Mouse (Mus musculus) forebrain, postnatal 0 days (tissue): ENCODE measurements around the gene Fam120b. TPM values are rescaled to one million over a fixed set of nuclear protein-coding genes. Genes with fewer than 3 reads are reported as not detected.

Experiments used
- ATAC-seq: fragments of 200-750 bp; cut with Nextera tagmentation; 2 replicates; pipeline ENCODE4 v1.8.0; 2017; ENCODE audit warnings: mild to moderate bottlenecking, moderate library complexity
- DNase-seq: peaks from one replicate; pipeline ENCODE4 v3.0.0-alpha.2; 2015
- H3K27ac ChIP-seq: fragments of 300-500 bp; sonication (generic); 2 replicates; pipeline ENCODE4 v1.5.1; 2014; ENCODE audit warnings: low read depth, mild to moderate bottlenecking, antibody characterized with exemption, low read length, moderate library complexity, mixed read lengths
- H3K27me3 ChIP-seq: fragments of 300-500 bp; sonication (generic); 2 replicates; pipeline ENCODE4 v1.6.1; 2014; ENCODE audit warnings: mild to moderate bottlenecking, low read length, mixed read lengths; ENCODE audit not compliant: insufficient read depth
- H3K36me3 ChIP-seq: fragments of 300-500 bp; sonication (generic); 2 replicates; pipeline ENCODE4 v1.6.1; 2014; ENCODE audit warnings: mild to moderate bottlenecking, moderate library complexity; ENCODE audit not compliant: insufficient read depth
- H3K4me1 ChIP-seq: fragments of 300-500 bp; sonication (generic); 2 replicates; pipeline ENCODE4 v1.6.1; 2014; ENCODE audit warnings: antibody characterized with exemption; ENCODE audit not compliant: insufficient read depth
- H3K4me2 ChIP-seq: fragments of 300-500 bp; sonication (generic); 2 replicates; pipeline ENCODE4 v1.6.1; 2014; ENCODE audit warnings: low read depth, mild to moderate bottlenecking, moderate library complexity
- H3K4me3 ChIP-seq: fragments of 300-500 bp; sonication (generic); 2 replicates; pipeline ENCODE4 v1.5.1; 2014; ENCODE audit warnings: low read depth, low read length, mixed read lengths
- H3K9ac ChIP-seq: fragments of 300-500 bp; sonication (generic); 2 replicates; pipeline ENCODE4 v1.6.1; 2014; ENCODE audit warnings: mild to moderate bottlenecking
- H3K9me3 ChIP-seq: fragments of 300-500 bp; sonication (generic); 2 replicates; pipeline ENCODE4 v1.6.1; 2016; ENCODE audit warnings: low read length
- CTCF ChIP-seq: sonication (generic); IDR thresholded peaks from 2 replicates; pipeline ENCODE4 v1.5.1; 2016; ENCODE audit warnings: antibody characterized with exemption, control low read depth, low read depth
- WGBS: fragments of 180-500 bp; shearing (Covaris S2); extraction: QIAGEN DNeasy Blood & Tissue Kit; methylation state at CpG from one replicate; pipeline ENCODE4 v1.1.7; 2014; 5-methylcytosine and 5-hydroxymethylcytosine counted together
- polyA plus RNA-seq: library from polyadenylated mRNA; unstranded; fragments of >200 nt; fragmentation: Nextera tagmentation; extraction: Ambion mirVana; gene quantifications from 2 replicates; pipeline ENCODE4 v1.2.1, GENCODE M21; 2015
- total RNA-seq: library from RNA; depleted of rRNA; stranded (reverse); fragments of >200 nt; gene quantifications from 2 replicates; pipeline ENCODE4 v1.2.3, GENCODE M21; 2014

Gene Fam120b
- total and polyA plus RNA-seq, 2 experiments from 2014 or later: 36.3 to 43.8 TPM

DNA sequence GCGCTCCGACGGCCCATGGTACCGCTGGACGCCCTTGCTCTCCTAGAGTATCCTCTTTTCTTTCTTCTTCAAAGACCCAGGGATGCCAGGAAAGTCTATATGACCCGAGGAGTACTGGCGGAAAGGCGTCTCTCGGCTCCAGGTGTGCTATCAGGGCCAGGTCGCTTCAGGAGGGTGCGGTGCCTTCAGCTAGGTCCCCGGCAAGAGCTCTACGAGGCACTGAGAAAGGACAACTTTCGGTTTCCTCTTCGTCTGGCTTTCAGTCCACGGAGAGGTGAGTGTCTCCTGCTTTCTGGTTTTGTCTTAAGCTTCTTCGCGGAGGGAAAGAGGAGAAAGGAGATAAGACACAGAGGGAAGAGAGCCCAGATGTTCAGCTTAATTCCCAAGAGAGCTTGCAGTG is 20.8 kb upstream of the Fam120b start:
- Histone ChIP-seq H3K27me3 (no peaks in the 10 kb centered on the region), H3K4me2 (peak overlapping the region; percentile 97), H3K4me3 (peak overlapping the region; percentile 81), H3K9ac (peak overlapping the region; percentile 84), H3K36me3 (peaks cover 13% of the 10 kb centered on the region), H3K4me1 (peaks cover 29% of the 10 kb centered on the region), H3K9me3 (no peaks in the 10 kb centered on the region), H3K27ac (peak overlapping the region; percentile 90)
- TF ChIP-seq CTCF: no peak
- 2% methylated on average over 18 of the region's 18 CpGs for WGBS
- ATAC-seq: no peak
- DNase-seq: no peak

DNA sequence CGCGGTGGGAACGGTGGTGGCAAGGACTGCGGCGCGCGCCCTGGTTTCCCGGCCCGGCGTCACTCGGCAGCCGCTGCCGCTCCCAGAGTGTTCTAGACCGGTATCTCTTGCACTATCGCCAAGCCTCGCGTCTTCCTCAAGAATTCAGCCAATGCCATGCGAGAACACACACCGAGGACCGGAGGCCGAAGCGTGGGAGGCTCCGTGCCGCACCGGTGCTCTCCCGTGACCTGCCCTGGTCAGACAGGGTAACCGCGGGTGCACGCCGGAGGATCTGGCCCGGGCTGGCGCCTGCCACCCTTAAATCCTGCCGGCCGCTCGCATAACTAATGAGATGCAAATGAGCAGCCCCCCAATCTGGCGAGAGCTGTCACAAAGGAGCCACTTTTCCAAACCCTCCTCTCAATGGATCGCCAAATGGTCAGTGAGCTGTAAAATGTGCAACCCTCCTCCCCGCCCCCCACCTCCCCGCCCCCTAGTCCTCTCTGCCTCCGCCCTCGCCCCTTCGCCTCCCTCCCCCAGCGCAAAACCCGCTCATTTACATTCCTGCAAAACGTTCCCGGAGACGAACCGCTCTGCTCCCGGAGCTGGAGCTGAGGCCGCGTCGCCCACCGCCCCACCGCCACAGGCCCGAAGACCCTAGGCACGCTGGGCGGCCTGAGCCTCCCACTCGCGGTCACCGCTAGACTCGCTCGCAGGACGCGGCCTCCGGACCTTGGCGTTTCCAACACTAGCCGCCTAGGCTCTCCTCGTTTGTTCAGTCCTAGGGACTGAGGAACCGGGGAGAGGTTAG is 20.1 kb upstream of the Fam120b start:
- no peak; the same call in 1 of the 2 replicates for TF ChIP-seq CTCF
- Histone ChIP-seq H3K27ac (peak overlapping the region; percentile 90), H3K27me3 (no peaks in the 10 kb centered on the region), H3K4me3 (peak overlapping the region; percentile 81), H3K9ac (peak overlapping the region; percentile 84), H3K9me3 (no peaks in the 10 kb centered on the region), H3K36me3 (peaks cover 6% of the 10 kb centered on the region; the same call in 1 of the 2 replicates), H3K4me1 (peaks cover 30% of the 10 kb centered on the region), H3K4me2 (peak overlapping the region; percentile 97)
- ATAC-seq (peak; percentile 47), DNase-seq (peak; percentile 82)
- WGBS: under 1% methylated on average over 68 of the region's 69 CpGs

DNA sequence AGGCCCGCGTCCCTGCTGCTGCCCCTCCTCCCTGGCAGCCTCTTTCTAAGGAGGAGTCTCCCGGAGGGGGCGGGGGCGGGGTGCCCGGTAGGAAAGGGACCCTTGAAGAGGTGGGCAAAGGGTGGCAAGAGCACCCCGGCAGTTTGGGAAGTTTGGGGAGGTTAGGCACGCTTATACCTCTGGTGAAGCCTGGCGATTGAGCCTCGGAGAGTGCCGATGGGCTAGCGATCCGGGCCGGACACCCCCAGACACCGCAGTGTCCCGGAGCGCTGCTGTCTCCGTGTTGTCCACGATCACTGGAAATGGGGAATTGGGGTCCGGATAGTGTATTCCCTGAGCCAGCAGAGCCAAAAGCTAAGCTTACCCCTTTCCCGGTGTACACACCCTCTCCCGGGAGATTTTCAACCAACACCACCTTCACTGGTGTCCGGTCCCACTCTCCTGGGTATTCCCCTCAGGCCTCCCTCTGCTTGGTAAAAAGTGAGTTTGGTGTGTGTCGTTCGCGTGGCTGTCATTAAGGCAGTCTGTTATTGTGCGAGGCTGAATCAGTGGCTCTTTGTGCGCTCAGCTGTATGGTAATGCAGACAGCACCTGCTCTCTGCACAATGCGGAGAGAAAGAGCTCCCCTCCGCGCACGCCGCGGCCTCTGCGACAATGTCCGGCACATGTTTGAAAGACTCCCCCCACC is 19.4 kb upstream of the Fam120b start, which contains the start of gene Dll1:
Gene Dll1, minus strand, starts transcription at position 379 of the 688 bp plus-strand sequence.
- 3% methylated on average over 36 of the region's 36 CpGs for WGBS
- peak within 1 kb of the TSS; percentile 90 for H3K27ac ChIP-seq
- peaks cover 5% of the 10 kb centered on the region; the same call in 1 of the 2 replicates for H3K36me3 ChIP-seq
- H3K27me3 ChIP-seq: no peaks in the 10 kb centered on the region
- DNase-seq: peak; percentile 76
- peaks cover 30% of the 10 kb centered on the region for H3K4me1 ChIP-seq
- H3K9me3 ChIP-seq: no peaks in the 10 kb centered on the region
- H3K4me3 ChIP-seq: peak within 1 kb of the TSS; percentile 81
- H3K9ac ChIP-seq: peak within 1 kb of the TSS; percentile 84
- TF ChIP-seq CTCF: 0 out of 2 replicates have a peak, but pooled peaks have one; percentile 3
- ATAC-seq: peak; percentile 45
- peak within 1 kb of the TSS; percentile 97 for H3K4me2 ChIP-seq

DNA sequence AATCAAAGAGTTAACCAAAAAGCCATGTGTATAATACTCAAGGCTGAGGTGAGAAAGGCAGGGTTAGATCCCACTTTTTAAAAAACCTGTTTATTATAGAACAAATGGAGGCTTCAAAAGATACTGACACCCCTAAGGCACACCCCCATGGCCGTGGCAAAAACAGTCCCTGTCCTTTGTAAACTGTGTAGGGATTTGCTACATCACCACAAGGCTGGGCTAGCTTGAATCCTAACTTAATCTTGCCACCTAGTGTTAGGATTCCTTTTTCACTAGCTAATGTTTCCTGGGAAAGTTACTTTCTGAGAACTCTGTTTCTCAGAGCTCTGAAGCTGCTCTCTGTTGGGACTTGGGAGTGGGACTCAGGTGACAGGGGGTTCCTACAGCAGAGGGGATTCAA is 18.1 kb upstream of the Fam120b start:
- TF ChIP-seq CTCF: peak; percentile 80
- Histone ChIP-seq H3K4me3 (no peak overlapping the region), H3K9ac (no peak overlapping the region), H3K27ac (peak overlapping the region; percentile 54; the same call in 1 of the 2 replicates), H3K36me3 (peaks cover under 1% of the 10 kb centered on the region; the same call in 1 of the 2 replicates), H3K4me2 (peak overlapping the region; percentile 97), H3K27me3 (no peaks in the 10 kb centered on the region), H3K4me1 (peaks cover 21% of the 10 kb centered on the region), H3K9me3 (no peaks in the 10 kb centered on the region)
- ATAC-seq (peak; percentile 45), DNase-seq (peak; percentile 74)
- WGBS: 0% methylated on average over 1 of the region's 1 CpGs

DNA sequence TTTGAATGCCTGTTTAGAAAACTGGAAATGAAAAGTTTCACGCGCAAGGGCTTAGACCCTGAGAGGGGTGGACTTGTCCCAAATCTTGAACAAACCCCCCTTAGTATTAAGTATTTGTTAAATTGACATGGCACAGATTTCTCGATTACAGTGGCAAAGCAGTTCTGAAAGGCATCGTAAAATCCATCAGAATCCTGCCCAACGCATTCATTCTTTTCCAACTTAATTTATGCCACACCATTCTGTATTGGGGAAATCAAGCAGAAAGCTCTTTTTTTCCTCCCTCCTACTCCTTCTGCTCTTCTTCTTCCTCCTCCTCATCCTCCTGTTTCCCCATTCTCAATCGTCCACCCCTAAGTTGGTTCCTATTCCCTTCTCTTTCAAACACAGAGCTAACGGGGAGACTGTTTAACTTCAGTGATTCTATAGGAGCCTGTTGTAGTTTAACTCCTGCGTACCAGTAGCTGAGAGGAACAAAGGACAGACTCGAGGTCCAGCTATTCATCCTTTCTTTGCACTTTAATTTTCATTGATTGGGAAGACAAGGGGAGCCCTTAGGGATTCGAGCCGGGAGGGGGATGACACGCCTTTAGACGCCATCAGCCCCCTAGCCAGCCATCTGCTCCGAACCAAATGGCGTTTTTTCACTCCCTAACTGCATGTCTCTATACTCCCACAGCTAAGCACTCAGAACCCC is 17.4 kb upstream of the Fam120b start:
- no peaks in the 10 kb centered on the region for H3K9me3 ChIP-seq
- no peak overlapping the region for H3K4me3 ChIP-seq
- TF ChIP-seq CTCF: no peak
- 4% methylated on average over 15 of the region's 15 CpGs for WGBS
- H3K9ac ChIP-seq: no peak overlapping the region
- H3K27ac ChIP-seq: no peak overlapping the region
- H3K4me2 ChIP-seq: no peak overlapping the region
- DNase-seq (peak; percentile 22), ATAC-seq (no peak)
- peaks cover 15% of the 10 kb centered on the region for H3K4me1 ChIP-seq
- H3K36me3 ChIP-seq: no peaks in the 10 kb centered on the region
- no peaks in the 10 kb centered on the region for H3K27me3 ChIP-seq

DNA sequence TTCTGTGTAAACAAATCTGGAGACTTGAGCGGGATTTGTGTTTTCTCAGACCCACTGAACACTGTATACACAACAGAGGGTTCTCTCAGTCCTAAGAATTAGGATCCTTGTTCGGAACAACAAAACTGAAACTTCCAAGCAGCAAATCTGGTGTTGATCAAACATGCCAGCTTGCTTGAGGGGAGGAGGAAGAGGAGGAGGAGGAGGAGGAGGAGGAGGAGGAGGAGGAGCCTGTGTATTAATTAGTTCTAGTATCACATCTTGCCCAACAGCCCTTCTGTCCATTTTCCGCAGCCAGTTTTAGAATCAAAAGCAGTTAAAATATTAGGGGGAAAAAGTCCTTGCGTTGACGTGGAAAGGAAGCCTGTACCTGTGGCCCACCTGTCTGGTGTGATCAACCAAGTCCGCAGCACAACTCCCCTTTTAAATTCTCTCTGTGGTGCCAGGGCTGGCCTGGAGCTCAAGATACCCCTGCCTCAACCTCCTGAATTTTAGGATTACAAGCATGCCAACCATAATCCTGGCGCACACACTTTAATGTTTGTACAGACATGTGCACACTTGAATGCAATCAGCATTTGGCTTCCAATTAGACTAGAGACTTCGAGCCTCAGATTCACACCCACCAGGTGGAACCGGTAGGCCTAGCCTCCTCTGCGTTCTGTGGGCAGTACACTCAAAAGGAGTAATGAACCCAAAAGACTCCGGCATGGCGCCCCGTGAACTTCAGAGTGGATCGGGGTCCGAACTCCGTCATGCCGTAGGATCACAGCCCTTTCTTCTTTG is 16.1 kb upstream of the Fam120b start:
- Histone ChIP-seq H3K36me3 (no peaks in the 10 kb centered on the region), H3K4me2 (peak overlapping the region; percentile 91), H3K27me3 (no peaks in the 10 kb centered on the region), H3K4me1 (peaks cover 9% of the 10 kb centered on the region; the same call in 1 of the 2 replicates), H3K4me3 (peak overlapping the region; percentile 43), H3K27ac (no peak overlapping the region), H3K9me3 (no peaks in the 10 kb centered on the region), H3K9ac (peak overlapping the region; percentile 53; the same call in 1 of the 2 replicates)
- TF ChIP-seq CTCF: no peak
- 6% methylated on average over 17 of the region's 17 CpGs for whole genome bisulfite sequencing
- no peak for DNase-seq
- no peak for ATAC-seq
